Mouse (Mus musculus) gastrocnemius, postnatal 4 days (tissue): ENCODE data around the gene Gstz1. TPM values are rescaled to one million over a fixed set of nuclear protein-coding genes. Genes with fewer than 3 reads are reported as not detected.
"Not testable (repeated sequence)": the region's sequence is repeated elsewhere in the genome, so short reads cannot be mapped to it uniquely, and the experiment has no call there.

Experiments used
- DNase-seq, 2 experiments: peaks; one replicate each; pipeline ENCODE4 v3.0.0; 2021 to 2022; ENCODE audit warnings: low spot score in 2 of 2, mixed read lengths in 2 of 2
- total RNA-seq, 2 experiments: library from RNA; stranded (reverse); gene quantifications; 2 replicates each; pipeline ENCODE4 v1.2.3; 2021

Gstz1 gene
- total RNA-seq, 2 experiments from 2014 or later: 52.4 to 56.7 TPM

DNA sequence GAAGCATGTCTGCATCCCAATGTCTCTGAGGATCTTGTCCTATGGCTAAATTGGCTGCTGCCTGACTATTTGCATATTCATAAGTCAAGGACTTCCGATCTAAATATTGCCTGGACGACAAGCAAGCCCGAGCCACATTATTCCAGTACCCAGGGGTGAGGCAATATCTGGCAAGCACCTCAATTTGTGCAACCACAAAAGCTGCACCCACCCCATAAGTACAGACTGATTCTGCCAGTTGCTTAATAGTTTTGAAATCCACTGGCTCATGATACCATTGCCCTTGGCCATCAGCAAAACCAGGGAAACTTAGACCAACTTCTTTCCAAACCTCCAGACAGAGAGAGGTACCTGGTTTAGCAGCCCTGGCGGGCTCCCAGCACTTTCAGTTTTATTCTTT, 7.5 kb downstream of the Gstz1 start:
- not testable (repeated sequence) for DNase-seq

DNA sequence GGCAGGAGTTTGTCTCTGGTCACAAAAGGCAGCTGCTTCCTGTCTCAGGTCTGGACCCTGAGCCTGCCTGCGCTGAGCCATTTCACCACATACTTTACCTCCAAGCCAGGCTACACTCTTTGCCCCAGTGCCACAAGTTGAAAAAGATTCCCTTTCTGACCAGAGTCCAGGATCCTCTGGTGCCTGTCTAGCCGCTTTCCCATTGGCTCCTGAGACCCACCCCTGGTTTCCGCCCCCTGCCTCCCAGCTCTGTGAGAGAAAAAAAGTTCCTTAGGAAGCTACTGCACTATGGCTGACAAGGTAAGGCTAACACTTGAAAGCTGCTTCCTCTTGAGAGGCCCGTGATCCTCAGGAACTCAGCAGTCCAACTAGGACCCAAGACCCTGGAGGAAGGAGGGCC, 10.4 kb downstream of the Gstz1 start:
- DNase-seq: no peak

DNA sequence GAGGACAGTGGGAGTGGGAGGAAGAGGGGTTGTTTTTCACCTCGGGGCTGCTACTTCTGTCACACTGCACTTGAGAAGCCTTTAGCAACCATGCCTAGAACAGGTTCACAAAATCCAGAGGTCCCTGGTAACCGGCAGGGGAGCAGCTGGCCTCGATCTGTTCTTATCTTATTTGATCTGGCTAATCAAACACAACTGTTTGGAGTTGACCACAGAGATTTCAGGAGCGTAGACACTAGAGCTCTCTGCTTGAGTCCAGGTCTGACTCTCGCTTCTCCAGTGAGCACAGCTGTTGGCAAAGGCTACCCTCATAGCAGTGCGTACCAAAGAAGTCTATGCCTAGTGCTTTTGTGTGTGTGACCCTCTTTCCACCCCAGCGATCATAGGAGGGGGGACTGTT, 11.1 kb downstream of the Gstz1 start:
- no peak for DNase-seq

DNA sequence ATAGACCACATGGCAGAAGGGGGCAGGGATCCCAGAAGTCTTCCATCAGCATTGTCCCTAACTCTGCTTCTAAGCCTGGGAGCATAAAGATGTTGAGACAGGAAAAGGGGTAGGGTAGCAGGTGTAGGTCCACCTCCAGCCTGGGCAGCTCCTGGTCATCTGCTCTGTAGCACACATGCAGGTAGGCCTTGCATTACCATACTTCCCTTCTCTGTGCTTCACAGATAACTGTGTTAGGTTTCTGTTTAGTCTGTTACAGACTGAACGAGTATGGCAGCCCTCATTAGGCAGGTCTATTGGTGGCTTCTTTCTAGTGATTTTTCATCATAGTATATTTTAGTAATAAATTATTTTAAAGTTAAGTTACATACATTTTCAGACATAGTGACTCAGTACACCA, 13.3 kb downstream of the Gstz1 start:
- DNase-seq: no peak

DNA sequence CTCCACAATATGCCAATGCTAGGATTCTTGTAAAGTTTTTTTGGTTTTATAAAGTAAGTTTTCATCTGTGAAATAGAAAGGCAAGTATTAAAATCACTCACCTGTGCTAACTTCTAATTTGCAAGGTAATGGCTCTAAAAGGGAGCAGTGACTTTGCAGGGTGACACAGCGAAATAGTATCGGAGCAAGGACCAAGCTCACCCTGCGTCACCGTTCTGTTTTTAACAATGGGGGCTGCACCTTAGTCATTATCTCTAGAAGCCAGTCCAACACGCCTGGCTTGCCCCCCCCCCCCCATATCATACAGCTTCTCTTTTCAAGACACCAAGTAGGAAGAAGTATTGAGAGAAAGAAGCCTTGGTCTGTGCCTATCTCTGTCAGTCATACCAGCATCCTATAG, 13.8 kb downstream of the Gstz1 start:
- DNase-seq: no peak

DNA sequence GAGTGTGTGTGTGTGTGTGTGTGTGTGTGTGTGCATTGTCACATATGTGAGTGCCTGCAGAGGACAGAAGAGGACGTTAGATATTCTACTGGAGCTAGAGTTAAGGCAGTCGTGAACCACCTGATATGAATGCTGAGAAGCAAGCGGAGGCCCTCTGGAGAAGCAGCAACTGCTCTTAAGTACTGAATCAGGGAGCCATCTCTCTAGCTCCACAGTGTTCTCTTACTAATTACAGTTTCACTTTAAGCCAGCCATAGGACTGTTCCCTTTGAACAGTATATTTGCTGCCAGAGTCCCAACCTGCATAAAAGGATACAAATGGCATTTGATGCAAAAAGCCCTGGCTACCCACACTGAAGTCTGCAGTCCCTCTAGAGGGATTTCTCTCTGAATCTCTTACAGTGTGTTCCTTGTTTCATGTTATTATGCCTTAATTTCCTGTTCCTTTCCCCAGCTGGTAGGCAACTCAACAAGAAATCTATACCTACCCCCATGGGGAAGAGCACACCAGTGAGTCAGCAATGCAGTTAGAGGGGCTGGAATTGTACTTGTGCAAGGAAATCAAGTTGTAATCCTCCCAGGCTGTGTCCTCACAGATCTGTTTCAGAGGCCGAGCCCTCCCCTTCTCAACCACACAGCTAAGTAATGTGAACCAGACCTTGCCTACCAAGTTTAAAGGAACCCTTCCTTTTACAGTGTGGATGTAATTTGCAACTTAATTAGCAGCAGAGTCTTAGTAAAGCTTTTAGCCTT, 28.4 kb downstream of the Gstz1 start:
- no peak for DNase-seq

DNA sequence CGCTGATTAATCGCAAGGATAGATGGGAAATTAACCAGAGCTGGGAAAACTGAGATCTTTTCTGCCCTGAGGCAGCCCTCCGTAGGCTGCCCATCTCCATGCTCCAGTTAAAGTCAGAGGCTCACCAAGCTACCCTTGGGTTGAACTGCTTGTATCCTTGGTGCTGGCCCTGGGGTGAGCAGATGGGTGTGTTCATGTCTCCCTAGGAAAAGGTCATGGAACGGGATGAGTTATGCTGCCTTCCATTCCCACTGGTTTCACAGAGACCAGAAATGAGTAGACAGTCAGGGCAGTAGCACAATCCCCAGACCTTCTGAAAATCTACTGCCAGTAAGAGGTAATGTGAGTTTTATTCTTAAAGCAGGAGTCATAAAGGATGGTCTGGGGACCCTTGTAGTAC, 30.7 kb downstream of the Gstz1 start:
- no peak for DNase-seq

DNA sequence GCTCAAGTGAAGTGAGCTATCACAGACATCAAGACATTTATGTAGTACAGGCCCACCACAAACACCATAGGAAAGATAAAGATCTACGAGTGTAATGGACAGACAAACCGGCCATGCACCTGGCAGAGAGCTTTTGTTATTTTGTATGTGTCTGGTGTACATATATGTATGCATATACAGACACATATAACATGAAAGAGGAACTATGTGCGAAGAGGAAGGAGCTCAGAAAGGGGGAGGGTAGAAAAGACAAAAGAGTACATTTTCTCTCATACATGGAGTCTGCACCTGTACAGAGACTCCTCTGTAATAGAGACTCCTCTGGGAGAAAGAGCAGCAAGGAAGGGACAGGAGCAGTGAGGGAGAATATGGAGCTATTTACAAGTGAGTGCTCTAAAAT, 46.0 kb downstream of the Gstz1 start:
- DNase-seq: no peak

DNA sequence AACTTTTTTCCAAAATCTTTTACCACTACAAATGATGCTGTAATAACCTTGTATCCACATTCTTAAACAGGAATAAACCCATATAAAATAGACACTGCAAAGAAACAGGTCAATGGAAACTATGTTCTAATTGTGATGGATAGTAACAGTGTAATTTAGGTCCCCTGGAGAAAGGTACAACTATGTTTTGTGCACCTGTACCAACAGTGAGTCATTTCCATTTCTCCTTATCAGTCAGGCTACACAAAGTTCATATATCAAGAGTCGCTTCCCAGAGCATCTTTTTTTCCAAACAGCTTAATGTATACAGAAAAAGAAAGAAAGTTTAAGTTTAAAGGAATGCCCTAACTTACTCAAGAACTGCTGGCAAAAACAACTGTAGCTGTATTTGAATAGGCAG, 48.1 kb downstream of the Gstz1 start:
- no peak for DNase-seq

DNA sequence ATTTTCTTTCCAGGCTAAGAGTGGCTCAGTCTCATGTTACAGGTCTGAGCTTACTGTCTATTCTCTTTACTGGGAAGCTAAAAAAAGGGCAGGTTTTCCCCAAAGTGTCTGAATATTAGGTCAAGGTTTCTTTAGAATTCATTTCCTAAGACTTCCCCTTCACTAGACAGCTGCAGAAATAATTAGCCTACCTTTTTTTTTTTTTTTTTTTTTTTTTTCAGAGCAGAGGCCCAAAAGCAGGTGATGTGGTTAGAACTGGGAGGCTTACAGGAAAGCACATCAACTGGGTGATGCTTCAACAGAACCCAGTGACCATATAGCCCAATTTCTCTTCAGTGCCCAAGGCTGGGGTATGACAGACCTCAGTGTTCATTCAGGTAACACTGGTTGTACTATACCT, 49.3 kb downstream of the Gstz1 start:
- DNase-seq: no peak

DNA sequence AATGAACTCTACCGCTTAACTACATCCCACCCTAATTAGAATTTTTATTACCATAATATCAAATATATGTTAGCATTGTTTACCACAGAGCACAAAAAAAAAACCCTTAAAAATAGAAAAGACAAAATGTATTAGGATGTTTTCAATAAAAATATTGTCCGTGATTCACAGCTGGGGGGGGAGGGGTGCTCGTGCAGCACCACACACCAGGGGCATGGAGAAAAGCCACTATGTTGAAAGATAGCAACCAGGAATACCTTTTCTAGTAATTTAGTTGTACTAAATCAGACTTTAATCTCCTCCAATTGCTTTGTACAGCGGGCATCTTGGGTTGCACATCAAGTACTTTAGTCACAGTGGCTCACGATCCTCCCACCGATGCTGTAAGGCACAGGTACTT, 51.8 kb downstream of the Gstz1 start:
- DNase-seq: no peak

DNA sequence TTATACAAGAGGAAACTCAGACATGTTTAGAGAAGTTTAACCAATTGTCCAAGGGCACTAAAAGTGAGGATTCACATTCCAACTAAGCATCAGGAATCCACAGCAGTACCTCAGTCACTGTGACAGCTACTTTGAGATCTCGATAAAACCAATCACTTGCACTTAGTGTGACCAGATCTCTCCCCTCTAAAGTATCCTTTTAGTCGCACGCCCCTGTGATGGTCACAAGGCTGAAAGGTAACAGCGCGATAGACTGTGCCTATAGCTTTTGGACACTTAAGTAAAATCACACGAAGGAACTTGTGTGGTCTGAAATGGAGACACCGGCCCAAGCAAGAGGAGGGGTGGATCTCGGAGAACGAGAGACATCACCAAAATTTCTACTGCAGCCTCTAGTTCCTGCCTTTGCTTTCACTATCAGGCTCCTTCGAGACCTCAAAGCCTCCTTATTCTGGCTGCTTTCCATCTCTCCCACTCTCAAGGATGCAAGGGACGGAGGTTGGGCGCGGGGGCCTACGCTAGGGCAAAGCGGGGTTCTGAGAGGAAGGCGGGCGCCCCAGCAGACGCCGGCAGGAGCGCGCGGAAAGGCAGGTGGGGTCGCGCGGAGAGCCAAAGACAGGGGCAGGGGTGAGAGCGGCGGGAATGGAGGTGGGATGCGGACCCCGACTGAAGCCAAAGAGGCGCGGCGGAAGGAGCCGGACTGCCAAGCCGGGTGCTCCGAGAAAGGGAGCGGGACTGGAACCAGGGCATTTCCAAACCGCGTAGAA, 52.4 kb downstream of the Gstz1 start, which contains the start of gene Samd15:
Gene Samd15, plus strand, starts transcription at position 518 of the 767 bp plus-strand sequence.
- peak; percentile 29 to 35 for DNase-seq

DNA sequence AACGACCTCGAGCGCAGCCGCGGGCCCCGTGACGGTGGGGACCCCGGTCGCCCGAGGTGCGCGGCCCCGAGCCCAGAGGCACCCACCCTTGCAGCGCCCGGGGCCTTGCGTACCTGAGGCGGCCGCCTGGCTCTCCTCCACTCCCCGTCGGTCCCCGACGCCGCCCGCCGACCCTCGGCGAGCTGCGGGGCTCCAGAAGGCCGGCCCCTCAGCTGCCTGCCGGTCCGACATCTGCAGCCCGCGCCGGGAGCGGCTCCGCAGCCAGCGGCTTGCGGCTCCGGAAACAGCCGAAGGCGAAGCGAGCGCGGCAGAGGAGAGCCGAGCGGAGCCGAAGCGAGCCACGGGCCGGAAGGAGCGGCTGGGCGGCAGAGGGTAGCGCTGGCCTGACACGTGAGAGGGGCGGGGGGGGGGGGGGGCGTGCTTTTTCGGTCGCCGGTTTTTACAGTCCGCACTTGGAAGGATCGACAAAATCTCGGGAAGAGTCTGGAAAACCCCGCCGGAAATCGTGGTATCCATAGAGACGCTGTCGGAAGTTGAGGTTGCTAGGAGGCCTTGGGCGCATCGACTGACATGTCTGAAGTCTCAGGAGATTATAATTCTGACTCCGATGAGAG, 53.1 kb downstream of the Gstz1 start, which contains the start of gene Tmed8:
Gene Tmed8, minus strand, starts transcription at position 482 of the 614 bp plus-strand sequence.
- DNase-seq: peak; percentile 54 to 83

DNA sequence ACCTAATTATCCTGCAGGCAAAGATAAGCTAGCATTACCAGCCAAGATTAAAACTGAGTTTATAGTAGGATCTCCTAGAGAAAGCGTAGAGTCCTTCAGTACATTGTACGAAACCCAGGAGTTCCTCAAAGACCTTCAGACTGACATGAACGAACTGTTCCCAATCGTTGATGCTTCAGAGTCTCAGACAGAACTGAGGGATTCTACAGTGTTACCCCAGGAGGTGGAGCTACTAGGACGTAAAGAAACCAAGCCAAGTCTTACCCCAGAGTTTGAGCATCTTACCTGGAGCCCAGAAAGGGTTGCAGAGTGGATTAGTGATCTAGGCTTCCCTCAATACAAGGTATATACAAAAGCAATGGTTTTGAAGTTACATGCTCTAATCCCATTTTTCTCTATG, 54.7 kb downstream of the Gstz1 start:
- no peak for DNase-seq

DNA sequence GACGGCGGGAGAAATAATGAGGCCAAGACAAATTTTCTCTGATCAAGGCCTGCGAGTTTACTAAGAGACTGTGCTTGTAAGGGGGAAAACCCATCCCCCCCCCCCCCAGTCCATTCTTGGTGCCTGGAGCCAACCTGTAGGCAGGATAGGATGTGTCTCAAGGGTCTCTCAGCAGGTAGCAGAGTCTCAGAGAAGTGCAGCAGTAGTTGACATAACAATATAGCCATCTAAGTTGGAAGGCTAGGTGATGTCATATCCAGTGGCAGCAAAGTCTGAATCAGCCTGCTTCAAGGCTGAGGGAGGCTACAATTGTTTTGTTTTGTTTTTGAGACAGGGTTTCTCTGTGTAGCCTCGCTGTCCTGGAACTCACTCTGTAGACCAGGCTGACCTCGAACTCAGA, 58.8 kb downstream of the Gstz1 start:
- not testable (repeated sequence) for DNase-seq

DNA sequence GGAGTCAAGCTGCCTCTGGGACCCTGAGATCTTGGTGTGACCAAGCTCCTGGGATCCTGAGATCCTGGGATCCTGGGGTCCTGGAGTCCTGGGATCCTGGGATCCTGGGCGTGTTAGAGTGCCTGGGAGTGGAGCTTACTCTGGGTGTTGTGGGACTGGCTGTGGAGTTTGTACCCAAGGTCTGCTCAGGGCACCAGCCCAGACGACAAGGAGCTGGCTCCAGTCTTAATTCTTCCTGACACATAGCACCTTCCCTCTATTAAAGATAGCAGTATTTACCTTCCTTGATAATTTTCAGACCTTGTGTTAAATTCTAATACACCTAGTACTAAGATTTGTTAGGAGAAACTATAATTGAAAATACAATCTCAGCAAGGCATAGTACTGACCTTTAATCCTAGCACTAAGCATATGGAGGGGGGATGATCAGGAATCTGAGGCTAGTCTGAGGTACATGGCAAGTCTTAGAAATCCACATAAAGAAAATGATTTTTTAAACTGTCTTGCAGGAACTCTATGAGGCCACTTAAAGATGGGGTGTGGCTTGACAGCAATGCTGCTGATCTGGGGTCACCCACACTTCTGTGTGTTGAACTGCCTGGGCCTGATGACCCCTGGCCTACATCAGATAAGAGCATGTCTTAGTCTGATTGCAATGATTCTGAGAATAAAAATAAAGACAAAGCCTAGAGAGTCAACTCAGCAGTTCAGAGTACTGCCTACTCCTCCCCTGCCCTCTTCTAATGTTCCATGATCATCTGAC, 66.1 kb downstream of the Gstz1 start:
- DNase-seq: no peak

Other genes with a start within 250 kb of the Gstz1 start
- gene Cipc, start 200.1 kb upstream of the Gstz1 start, total RNA-seq: 10 to 100 TPM; 21.5 to 31.1 TPM
- not detected for gene Zdhhc22, start 156.7 kb upstream of the Gstz1 start, total RNA-seq
- under 1 TPM; 0.10 to 0.16 TPM for gene Tmem63c, start 125.8 kb upstream of the Gstz1 start, total RNA-seq
- gene Ngb, start 44.6 kb upstream of the Gstz1 start, total RNA-seq: not detected
- 10 to 100 TPM; 12.3 to 14.6 TPM for gene Pomt2, start 803 bp downstream of the Gstz1 start, total RNA-seq
- under 1 TPM; 0.36 to 0.86 TPM for gene Samd15, start 52.6 kb downstream of the Gstz1 start, total RNA-seq
- gene Tmed8, start 53.3 kb downstream of the Gstz1 start, total RNA-seq: 1 to 10 TPM; 3.8 to 4.6 TPM
- gene Noxred1, start 91.6 kb downstream of the Gstz1 start, total RNA-seq: under 1 TPM in 1 of 2 experiments, not detected in 1; 0.22 TPM
- 10 to 100 TPM; 18.1 to 20.7 TPM for gene Vipas39, start 119.1 kb downstream of the Gstz1 start, total RNA-seq
- gene Ahsa1, start 119.3 kb downstream of the Gstz1 start, total RNA-seq: 100 to 1,000 TPM; 102 to 104 TPM
- under 1 TPM; 0.25 to 0.41 TPM for gene Ism2, start 152.5 kb downstream of the Gstz1 start, total RNA-seq
- 10 to 100 TPM; 41.7 to 44.1 TPM for gene Sptlc2, start 241.2 kb downstream of the Gstz1 start, total RNA-seq